Mouse (Mus musculus) bone marrow, adult 2 months (tissue): ENCODE data around the gene Plin5.

Experiments used
- CTCF ChIP-seq: fragments of 200-500 bp; IDR thresholded peaks from 2 replicates; pipeline ENCODE4 v1.5.1; 2011; ENCODE audit warnings: low read length, control low read depth; ENCODE audit not compliant: control insufficient read depth, insufficient read depth
- POLR2A ChIP-seq: fragments of 200-500 bp; IDR thresholded peaks from 2 replicates; pipeline ENCODE4 v1.6.1; 2011; ENCODE audit warnings: low read depth, mild to moderate bottlenecking, control low read depth, low read length, borderline replicate concordance; ENCODE audit not compliant: control insufficient read depth

- no peak for TF ChIP-seq POLR2A
- no peak for TF ChIP-seq CTCF
These were observed 5.8 kb upstream of the Plin5 start for GRCm38 (mm10) chr17:56123161-56123560.
